Mouse (Mus musculus): ENCODE measurements around the gene Ccr9. TPM values are rescaled to one million over a fixed set of nuclear protein-coding genes. Genes with fewer than 3 reads are reported as not detected.
A peak's percentile ranks its signal among the peaks of the same experiment; 100 is the strongest.
"Not testable (repeated sequence)": the region's sequence is repeated elsewhere in the genome, so short reads cannot be mapped to it uniquely, and the experiment has no call there.

Gene Ccr9
- total RNA-seq, 2 experiments from 2014 or later, result 0.14 TPM; not detected in 1

GRCm38 (mm10) chr9:123701822-123702221, 23.6 kb downstream of the Ccr9 start:
- no peak for DNase-seq (ENCODE audit: low spot score in 2 of 2)
- intact Hi-C loops (cut with DNase I), result no loop called here

DNA sequence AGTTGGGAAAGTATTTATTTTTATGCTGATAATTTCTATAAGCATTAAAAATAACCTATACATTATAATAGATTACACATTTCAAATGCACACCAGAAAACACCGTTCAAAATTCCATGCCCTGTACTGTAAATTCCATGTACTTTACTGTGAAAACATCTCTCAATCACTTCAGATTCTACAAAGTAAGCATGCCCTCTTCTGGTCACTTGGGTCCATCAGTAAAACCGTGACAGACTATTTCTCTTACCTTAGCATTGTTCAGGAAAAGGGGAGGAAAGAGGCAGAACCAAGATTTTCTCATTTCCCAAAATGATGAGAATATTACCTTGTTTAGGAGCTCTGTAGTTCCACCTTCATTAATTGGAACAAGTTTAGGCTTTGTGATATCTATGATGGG, 31.0 kb downstream of the Ccr9 start:
- no peak for DNase-seq (ENCODE audit: low spot score in 2 of 2)
- intact Hi-C loops (cut with DNase I), result no loop called here

- no peak for DNase-seq (ENCODE audit: low spot score in 2 of 2)
- intact Hi-C loops (cut with DNase I), result no loop called here
Measured at GRCm38 (mm10) chr9:123713111-123713510, 34.9 kb downstream of the Ccr9 start.

- no peak for DNase-seq (ENCODE audit: low spot score in 2 of 2)
- intact Hi-C loops (cut with DNase I), result no loop called here
Measured at GRCm38 (mm10) chr9:123716301-123716700, 38.1 kb downstream of the Ccr9 start.

DNA sequence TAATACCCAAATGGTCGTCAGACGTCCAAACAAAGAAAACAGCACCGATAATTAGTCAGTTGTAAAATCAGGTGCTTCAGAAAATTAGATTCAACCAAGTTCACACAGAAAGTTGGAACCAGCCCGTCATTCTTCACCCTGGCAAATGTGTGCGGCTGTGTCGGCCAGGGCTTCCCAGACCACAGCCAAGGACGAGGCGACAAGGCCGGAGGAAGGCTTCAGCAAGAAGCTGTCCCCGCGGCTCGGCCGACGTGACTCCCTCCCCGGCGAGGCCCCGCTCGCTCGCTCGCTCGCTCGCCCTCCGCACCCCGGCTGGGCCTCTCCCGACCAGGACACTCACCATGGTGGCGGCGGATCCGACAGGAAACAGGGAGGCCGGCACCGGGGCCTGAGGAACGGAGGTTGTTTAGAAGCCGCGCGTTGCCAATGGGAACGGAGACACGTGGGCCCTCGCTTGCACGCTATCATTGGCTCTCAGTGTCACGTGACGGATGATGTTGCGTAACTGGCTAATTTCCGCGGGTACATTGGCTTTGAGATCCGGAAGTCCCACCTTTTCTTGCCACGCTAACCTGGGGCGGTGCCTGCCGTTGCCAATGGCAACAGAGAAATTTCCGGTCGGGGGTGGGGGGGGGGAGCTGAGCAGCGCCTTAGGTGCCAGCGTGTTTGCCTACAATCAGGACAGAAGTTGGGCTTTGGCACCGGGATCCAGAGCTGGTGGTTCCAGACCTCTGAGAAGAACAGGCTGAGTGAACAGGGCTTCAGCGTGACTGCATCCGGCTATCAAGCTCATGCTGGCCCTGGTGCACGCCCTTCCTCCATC, 39.2 kb downstream of the Ccr9 start, which contains the start of gene Lztfl1:
Lztfl1 (minus strand) TSS at position 512 of the 823 bp plus-strand sequence.
- DNase-seq (ENCODE audit: low spot score in 2 of 2), result peak; percentile 93 to 96
- intact Hi-C loops (cut with DNase I), result no loop called here

DNA sequence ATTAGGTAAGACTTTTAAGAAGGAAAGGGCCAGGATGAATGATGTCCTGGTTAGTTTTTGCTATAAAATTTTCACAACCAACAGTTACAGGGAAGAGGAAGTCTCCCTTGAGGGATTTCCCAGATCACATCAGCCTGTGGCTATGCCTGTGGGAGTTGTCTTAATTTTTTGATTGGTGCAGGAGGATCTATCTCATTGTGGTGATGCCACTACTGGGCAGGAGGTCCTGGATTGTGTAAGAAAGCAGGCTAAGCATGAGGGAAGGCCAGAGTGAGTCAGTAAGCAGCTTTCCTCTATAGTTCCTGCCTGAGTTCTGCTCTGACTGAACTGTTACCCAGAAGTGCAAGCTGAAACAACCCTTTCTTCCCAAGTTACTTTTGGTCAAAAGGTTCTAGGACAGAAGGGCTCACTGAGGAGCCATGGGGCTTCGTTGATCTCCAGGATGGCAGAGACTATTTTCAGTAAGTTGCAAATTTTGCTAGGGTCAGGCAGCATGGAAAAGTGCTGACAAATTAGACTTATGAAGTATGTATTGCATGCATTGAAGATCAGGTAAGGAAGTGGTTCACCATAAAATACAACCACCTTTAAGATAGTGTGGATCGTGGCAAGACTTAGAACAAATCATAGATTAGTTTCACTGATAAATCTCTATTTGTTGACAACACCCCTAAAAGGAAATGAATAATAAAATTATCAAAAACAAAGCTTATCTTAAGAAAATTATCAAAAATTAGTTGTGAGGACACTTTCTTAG, 44.7 kb downstream of the Ccr9 start:
- no peak for DNase-seq (ENCODE audit: low spot score in 2 of 2)
- intact Hi-C loops (cut with DNase I), result no loop called here

DNA sequence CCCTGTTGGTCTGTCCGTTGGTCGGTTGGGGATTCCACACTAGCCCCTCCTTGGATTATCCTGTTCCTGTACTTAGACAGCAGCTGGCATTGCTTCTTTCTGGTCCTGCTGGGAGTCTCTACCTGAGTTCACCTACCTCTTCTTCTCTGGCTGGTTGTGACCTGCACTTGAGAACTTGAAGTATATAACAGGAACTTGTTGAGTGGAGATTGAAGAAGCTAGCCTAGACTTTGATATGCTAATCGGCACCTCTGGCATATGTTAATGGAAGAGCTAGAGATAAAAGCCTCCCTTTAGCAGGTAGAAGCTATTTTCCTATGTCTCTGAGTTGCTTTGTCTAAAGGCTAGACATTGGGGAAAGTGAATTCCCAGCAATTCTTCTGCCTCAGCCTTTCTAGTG, 53.0 kb downstream of the Ccr9 start:
- DNase-seq (ENCODE audit: low spot score in 2 of 2), result no peak
- intact Hi-C loops (cut with DNase I), result no loop called here

- intact Hi-C loops (cut with DNase I), result no loop called here
- no peak for DNase-seq (ENCODE audit: low spot score in 2 of 2)
Measured at GRCm38 (mm10) chr9:123734133-123734532, 55.9 kb downstream of the Ccr9 start.

- intact Hi-C loops (cut with DNase I), result no loop called here
- DNase-seq (ENCODE audit: low spot score in 2 of 2), result no peak
Measured at GRCm38 (mm10) chr9:123740799-123741198, 62.6 kb downstream of the Ccr9 start.

DNA sequence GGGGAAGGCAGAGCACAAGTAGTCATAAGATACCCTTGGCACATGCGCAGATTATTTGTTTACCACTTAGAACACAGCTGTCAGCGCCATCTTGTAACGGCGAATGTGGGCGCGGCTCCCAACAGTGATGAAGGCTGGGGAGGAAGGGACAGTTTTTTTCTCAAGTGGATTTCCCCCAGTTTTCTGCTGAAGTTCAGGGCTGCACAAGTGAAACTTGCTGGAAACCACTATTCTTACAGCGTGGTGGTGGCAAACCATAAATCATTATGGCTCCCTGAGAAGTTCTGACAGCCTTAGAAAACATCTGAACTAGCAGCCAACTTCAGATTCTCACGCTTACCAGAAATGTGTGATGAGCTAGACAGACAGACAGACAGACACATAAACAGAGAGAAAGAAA, 71.4 kb downstream of the Ccr9 start:
- DNase-seq (ENCODE audit: low spot score in 2 of 2); intact Hi-C loops (cut with DNase I): not testable (repeated sequence)

GRCm38 (mm10) chr9:123754333-123754732, 76.1 kb downstream of the Ccr9 start:
- no peak for DNase-seq (ENCODE audit: low spot score in 2 of 2)
- intact Hi-C loops (cut with DNase I), result no loop called here

GRCm38 (mm10) chr9:123756752-123757151, 78.5 kb downstream of the Ccr9 start:
- intact Hi-C loops (cut with DNase I), result no loop called here
- DNase-seq (ENCODE audit: low spot score in 2 of 2), result no peak

DNA sequence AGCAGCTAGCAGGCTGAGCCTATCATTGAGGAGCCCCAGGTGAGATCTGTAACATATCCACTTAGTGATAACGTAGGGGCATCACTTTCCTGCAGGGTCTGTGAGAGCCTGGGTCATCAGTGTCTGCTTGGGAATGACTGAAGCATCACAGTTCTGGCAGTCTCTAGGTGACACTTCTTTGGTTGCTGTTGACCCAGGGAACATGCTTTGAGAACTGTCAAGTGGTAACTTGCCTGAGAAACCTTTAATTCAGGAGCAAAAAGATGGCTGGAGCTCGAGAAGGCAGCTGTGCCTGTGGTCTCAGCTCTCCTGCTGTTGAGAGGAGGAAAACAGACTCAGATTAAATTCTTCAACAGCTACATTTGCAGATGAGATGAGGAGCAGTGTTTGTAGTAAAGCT, 79.1 kb downstream of the Ccr9 start:
- intact Hi-C loops (cut with DNase I), result no loop called here

GRCm38 (mm10) chr9:123758156-123758555, 79.9 kb downstream of the Ccr9 start:
- intact Hi-C loops (cut with DNase I), result no loop called here

More for the DNA sequence above, 79.1 kb downstream of the Ccr9 start:
- no peak for DNase-seq (ENCODE audit: low spot score in 2 of 2)

DNA sequence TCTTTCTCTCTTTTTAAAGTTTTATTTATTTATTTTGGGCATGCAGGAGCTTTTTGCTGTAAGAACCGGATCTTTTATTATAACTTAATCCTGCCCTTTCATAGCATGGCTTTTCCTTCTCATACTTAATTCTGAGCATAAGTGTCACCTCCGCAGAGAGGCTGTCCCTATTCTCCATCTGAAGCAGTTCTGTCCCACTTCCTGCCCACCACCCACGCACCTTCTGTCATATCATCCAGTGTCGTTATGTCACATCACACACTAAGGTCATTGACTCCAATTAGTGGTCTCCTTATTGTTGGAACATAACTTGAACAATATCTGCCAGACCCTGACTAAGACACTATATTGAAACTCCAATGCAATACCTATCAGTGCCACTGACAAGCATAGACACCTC, 80.4 kb downstream of the Ccr9 start:
- DNase-seq (ENCODE audit: low spot score in 2 of 2), result no peak
- intact Hi-C loops (cut with DNase I), result no loop called here

More at GRCm38 (mm10) chr9:123758156-123758555, 79.9 kb downstream of the Ccr9 start:
- DNase-seq (ENCODE audit: low spot score in 2 of 2), result no peak

- intact Hi-C loops (cut with DNase I), result no loop called here
- no peak for DNase-seq (ENCODE audit: low spot score in 2 of 2)
Measured at GRCm38 (mm10) chr9:123760806-123761205, 82.6 kb downstream of the Ccr9 start.

GRCm38 (mm10) chr9:123762886-123763285, 84.6 kb downstream of the Ccr9 start:
- DNase-seq (ENCODE audit: low spot score in 2 of 2), result no peak
- intact Hi-C loops (cut with DNase I), result no loop called here

GRCm38 (mm10) chr9:123763771-123764170, 85.5 kb downstream of the Ccr9 start:
- intact Hi-C loops (cut with DNase I), result no loop called here
- no peak for DNase-seq (ENCODE audit: low spot score in 2 of 2)

DNA sequence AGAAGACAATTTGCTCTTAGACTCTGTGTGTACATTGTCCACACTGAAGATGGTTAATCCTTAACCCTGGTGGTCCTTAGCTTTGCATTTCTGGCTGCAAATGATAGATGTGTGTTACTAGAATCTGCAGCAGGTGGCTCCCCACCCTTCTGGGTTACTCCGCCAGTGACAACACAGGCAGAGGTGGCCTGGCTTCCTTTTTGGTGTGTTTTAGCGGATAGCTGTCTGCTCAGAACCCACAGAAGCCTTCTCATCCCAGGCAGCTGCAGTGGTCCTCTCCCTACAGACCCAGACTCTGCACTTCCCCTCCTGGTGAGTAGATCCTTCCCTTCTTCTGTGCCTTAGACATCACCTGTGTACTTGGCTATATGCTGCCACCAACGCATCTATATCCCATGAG, 88.8 kb downstream of the Ccr9 start:
- DNase-seq (ENCODE audit: low spot score in 2 of 2), result no peak
- intact Hi-C loops (cut with DNase I), result no loop called here

DNA sequence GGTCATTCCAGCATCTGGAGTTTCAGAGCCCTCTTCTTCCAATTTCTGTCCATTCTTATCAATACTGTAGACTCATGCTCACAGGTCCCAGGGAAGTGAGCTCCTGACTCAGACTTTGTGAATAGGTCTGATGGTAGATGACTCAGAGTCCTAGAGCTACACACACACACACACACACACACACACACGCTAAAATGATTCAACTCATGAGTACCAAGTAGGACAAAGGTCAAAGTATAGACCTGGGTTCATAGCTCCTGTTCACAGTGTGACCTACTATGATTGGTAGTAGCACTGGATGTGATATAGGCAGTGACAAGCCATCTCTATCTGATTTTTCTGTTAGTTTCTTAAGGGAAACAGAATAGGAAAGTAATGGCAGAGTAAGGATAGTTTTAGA, 90.2 kb downstream of the Ccr9 start:
- no peak for DNase-seq (ENCODE audit: low spot score in 2 of 2)
- intact Hi-C loops (cut with DNase I), result no loop called here

GRCm38 (mm10) chr9:123769532-123769931, 91.3 kb downstream of the Ccr9 start:
- DNase-seq (ENCODE audit: low spot score in 2 of 2), result no peak
- intact Hi-C loops (cut with DNase I), result no loop called here
